Mouse (Mus musculus) inflammation-experienced regulatory T-cells (primary cell): ENCODE data around the gene Pla2g2f. TPM values are rescaled to one million over a fixed set of nuclear protein-coding genes. Genes with fewer than 3 reads are reported as not detected.

Source experiments
- polyA plus RNA-seq, 2 experiments: library from polyadenylated mRNA; unstranded; fragments of 100-300 nt; shearing (Covaris generic); gene quantifications; one replicate each; pipeline ENCODE4 v1.2.1; 2017

Gene Pla2g2f
- under 1 TPM in 1 of 2 experiments, not detected in 1; 0.60 TPM for polyA plus RNA-seq

DNA sequence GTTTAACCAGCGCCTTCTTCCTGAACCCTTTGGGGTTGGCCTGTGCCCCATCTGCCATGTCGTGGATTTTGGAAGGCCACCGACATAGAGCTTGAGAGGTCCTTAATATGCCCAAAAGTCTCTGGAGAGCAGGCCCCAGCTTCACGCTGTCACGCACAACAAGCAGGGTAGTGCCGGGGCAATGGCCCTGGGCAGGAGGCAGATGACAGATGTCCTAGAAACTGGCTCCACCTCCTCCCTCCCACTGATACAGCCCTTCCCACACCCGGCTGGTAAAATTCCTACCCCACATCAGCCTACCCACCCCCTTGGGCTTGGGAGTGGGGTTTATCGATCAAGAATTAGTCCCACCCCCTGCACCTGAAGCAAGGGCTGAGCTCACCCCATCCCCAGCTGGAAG is at the start of gene Pla2g2f:
TSS of gene Pla2g2f (minus strand) at position 211 of the 400 bp plus-strand sequence.

DNA sequence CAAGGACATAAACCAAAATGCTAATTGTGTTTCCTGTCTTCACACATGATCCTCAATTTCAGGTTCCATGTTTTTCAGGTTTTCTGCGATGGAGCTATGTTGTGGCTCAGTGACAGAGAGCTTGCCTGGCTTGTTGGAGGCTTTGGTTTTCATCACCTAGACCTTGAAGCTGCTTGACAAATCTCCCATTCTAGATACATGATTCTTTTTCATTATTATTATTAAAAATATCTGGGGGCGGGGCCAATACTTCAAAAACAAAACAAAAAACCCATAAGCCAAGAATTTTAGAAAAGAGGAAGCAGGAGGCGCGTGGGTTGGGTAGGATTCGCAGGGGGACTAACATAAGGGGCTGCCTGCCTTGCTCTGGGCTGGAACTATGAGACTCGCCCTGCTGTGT is 18.0 kb upstream of the Pla2g2f start, which contains the start of gene Pla2g2d:
TSS of gene Pla2g2d (plus strand) at position 301 of the 400 bp plus-strand sequence.

DNA sequence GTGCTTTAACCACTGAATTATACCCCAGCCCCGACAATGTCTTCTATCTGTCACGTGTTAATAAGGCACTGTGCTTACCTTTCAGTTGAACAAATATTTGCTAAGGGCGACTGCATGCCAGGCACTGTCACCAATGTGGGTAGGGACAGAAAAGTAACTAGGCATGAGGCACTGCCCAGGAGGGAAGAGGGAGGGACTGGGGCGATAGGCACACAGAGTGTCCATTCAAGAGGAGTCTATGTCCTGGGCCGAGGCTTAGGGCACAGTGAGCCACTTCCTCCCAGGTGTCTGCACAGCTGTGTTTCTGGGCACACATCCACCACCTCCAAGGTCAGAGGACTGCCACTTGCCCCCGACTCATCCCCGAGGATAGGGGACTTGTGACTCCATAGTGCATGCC is 20.4 kb downstream of the Pla2g2f start, which contains the start of gene Ubxn10:
TSS of gene Ubxn10 (minus strand) at position 137 of the 400 bp plus-strand sequence.

DNA sequence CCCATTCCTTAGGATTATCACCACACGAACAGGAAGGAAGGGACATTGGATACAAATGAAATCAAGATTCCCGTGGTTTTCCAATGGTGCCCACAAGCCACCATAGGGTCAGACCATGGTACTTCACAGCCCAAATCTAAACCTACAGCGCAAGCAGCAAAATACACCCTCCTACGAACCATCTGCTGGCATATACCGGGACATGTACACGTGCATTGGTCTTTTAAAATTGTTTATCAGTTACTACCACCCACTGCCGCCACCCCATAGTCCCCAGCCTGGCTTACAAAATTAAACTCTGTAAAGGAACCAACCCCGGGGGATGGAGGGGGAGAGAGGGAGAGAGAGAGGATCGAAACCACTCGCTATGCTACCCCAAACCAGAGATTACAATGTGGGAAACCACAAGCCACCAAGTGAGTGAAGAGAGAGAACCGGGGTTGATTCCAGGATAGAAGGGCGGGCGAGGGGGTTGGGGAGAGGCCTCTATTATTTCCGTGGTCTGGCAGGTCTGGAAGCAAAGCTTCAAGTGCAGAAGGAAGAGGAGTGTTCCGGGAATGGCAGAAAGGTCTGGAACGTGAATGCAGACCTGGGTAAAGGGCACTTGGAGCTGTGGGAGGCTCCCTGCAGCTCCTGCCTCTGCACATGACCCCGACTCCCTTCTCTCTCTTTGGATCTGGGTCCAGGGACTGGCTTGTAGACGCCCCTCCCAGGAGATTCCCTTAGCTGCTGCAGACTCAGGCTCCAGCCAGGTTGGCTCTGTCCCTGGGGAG is 32.9 kb downstream of the Pla2g2f start, which contains the start of gene Pla2g2c:
TSS of gene Pla2g2c (plus strand) at position 439 of the 773 bp plus-strand sequence.

Other genes with a start within 250 kb of the Pla2g2f start
- under 1 TPM; 0.07 to 0.18 TPM for gene Vwa5b1, start 121.7 kb downstream of the Pla2g2f start, polyA plus RNA-seq
- not detected for gene Pla2g2c, start 32.8 kb downstream of the Pla2g2f start, polyA plus RNA-seq
- under 1 TPM in 1 of 2 experiments, not detected in 1; 0.81 TPM for gene Ubxn10, start 20.5 kb downstream of the Pla2g2f start, polyA plus RNA-seq
- 1 to 10 TPM in 1 of 2 experiments, under 1 TPM in 1; 0.33 to 2.3 TPM for gene Pla2g2d, start 18.1 kb upstream of the Pla2g2f start, polyA plus RNA-seq
- not detected for gene Pla2g5, start 105.9 kb upstream of the Pla2g2f start, polyA plus RNA-seq
- gene Gm13030, start 116.3 kb upstream of the Pla2g2f start, polyA plus RNA-seq, result not detected
- gene Pla2g2e, start 120.3 kb upstream of the Pla2g2f start, polyA plus RNA-seq, result under 1 TPM in 1 of 2 experiments, not detected in 1; 0.36 TPM
- 1 to 10 TPM; 3.6 to 4.6 TPM for gene Otud3, start 156.3 kb upstream of the Pla2g2f start, polyA plus RNA-seq
- under 1 TPM in 1 of 2 experiments, not detected in 1; 0.31 TPM for gene Rnf186, start 209.5 kb upstream of the Pla2g2f start, polyA plus RNA-seq
- gene Tmco4, start 215.3 kb upstream of the Pla2g2f start, polyA plus RNA-seq, result 10 to 100 TPM; 31.2 to 42.4 TPM